Mouse (Mus musculus): ENCODE data around the gene Defb26. TPM values are rescaled to one million over a fixed set of nuclear protein-coding genes. Genes with fewer than 3 reads are reported as not detected.

Gene Defb26
- polyA plus RNA-seq, 1 experiment from 2014 or later = not detected

- Histone ChIP-seq H3K27me3 (no peaks in the 10 kb centered on the region), H3K4me1 (no peaks in the 10 kb centered on the region), H3K27ac (no peak overlapping the region), H3K4me3 (replicated peaks) (no peak overlapping the region), H3K36me3 (no peaks in the 10 kb centered on the region), H3K9me3 (replicated peaks) (no peaks in the 10 kb centered on the region), H3K9ac (no peak overlapping the region), H3K4me2 (no peak overlapping the region)
- ATAC-seq (replicated peaks; ENCODE audit: low FRiP score) = no peak
- WGBS = 79% methylated on average over 6 of the region's 6 CpGs
Measured at GRCm38 (mm10) chr2:152500863-152501229, 10.6 kb downstream of the Defb26 start.

GRCm38 (mm10) chr2:152500204-152500862, 11.2 kb downstream of the Defb26 start:
- no peak overlapping the region for H3K27ac ChIP-seq
- H3K4me2 ChIP-seq = no peak overlapping the region
- H3K9me3 ChIP-seq (replicated peaks) = no peaks in the 10 kb centered on the region
- no peaks in the 10 kb centered on the region for H3K27me3 ChIP-seq
- ATAC-seq (replicated peaks; ENCODE audit: low FRiP score) = no peak
- no peaks in the 10 kb centered on the region for H3K4me1 ChIP-seq
- H3K4me3 ChIP-seq (replicated peaks) = no peak overlapping the region
- no peak overlapping the region for H3K9ac ChIP-seq
- no peaks in the 10 kb centered on the region for H3K36me3 ChIP-seq
- whole genome bisulfite sequencing = 69% methylated on average over 7 of the region's 7 CpGs

- no peak overlapping the region for H3K4me3 ChIP-seq (replicated peaks)
- ATAC-seq (replicated peaks; ENCODE audit: low FRiP score) = no peak
- no peaks in the 10 kb centered on the region for H3K9me3 ChIP-seq (replicated peaks)
- H3K9ac ChIP-seq = no peak overlapping the region
- H3K4me2 ChIP-seq = no peak overlapping the region
- no peaks in the 10 kb centered on the region for H3K4me1 ChIP-seq
- no peaks in the 10 kb centered on the region for H3K36me3 ChIP-seq
- no peak overlapping the region for H3K27ac ChIP-seq
- WGBS = 78% methylated on average over 6 of the region's 6 CpGs
- H3K27me3 ChIP-seq = no peaks in the 10 kb centered on the region
Measured at GRCm38 (mm10) chr2:152498020-152498419, 13.5 kb downstream of the Defb26 start.

- no peak for ATAC-seq (replicated peaks; ENCODE audit: low FRiP score)
Measured at GRCm38 (mm10) chr2:152493151-152493550, 18.3 kb downstream of the Defb26 start.

GRCm38 (mm10) chr2:152490038-152490437, 21.5 kb downstream of the Defb26 start, which contains the start of gene Defb22:
Gene Defb22, minus strand, starts transcription at chr2:152490138.
- no peak for ATAC-seq (replicated peaks; ENCODE audit: low FRiP score)

More at GRCm38 (mm10) chr2:152493151-152493550, 18.3 kb downstream of the Defb26 start:
- H3K27ac ChIP-seq = no peak overlapping the region
- no peaks in the 10 kb centered on the region for H3K4me1 ChIP-seq
- no peaks in the 10 kb centered on the region for H3K9me3 ChIP-seq (replicated peaks)
- no peak overlapping the region for H3K4me2 ChIP-seq
- no peak overlapping the region for H3K4me3 ChIP-seq (replicated peaks)
- H3K9ac ChIP-seq = no peak overlapping the region
- H3K36me3 ChIP-seq = no peaks in the 10 kb centered on the region
- H3K27me3 ChIP-seq = no peaks in the 10 kb centered on the region
- 77% methylated on average over 6 of the region's 6 CpGs for WGBS

GRCm38 (mm10) chr2:152487024-152487423, 24.5 kb downstream of the Defb26 start:
- WGBS = 70% methylated on average over 2 of the region's 2 CpGs
- Histone ChIP-seq H3K27me3 (no peaks in the 10 kb centered on the region), H3K4me1 (0 out of 2 replicates have a peak, but pooled peaks cover 3% of the 10 kb centered on the region), H3K36me3 (no peaks in the 10 kb centered on the region), H3K4me3 (replicated peaks) (no peak overlapping the region), H3K9me3 (replicated peaks) (no peaks in the 10 kb centered on the region), H3K27ac (no peak overlapping the region), H3K9ac (no peak overlapping the region), H3K4me2 (no peak overlapping the region)
- ATAC-seq (replicated peaks; ENCODE audit: low FRiP score) = no peak

More at GRCm38 (mm10) chr2:152490038-152490437, 21.5 kb downstream of the Defb26 start, which contains the start of gene Defb22:
- 0 out of 2 replicates have a peak, but pooled peaks cover 3% of the 10 kb centered on the region for H3K4me1 ChIP-seq
- no peak within 1 kb of the TSS for H3K4me3 ChIP-seq (replicated peaks)
- no peak within 1 kb of the TSS for H3K9ac ChIP-seq
- H3K27me3 ChIP-seq = no peaks in the 10 kb centered on the region
- no peak within 1 kb of the TSS for H3K27ac ChIP-seq
- H3K9me3 ChIP-seq (replicated peaks) = no peaks in the 10 kb centered on the region
- no peaks in the 10 kb centered on the region for H3K36me3 ChIP-seq
- no peak within 1 kb of the TSS for H3K4me2 ChIP-seq

- no peaks in the 10 kb centered on the region for H3K36me3 ChIP-seq
- WGBS = 87% methylated on average over 7 of the region's 7 CpGs
- H3K4me2 ChIP-seq = no peak overlapping the region
- H3K27me3 ChIP-seq = no peaks in the 10 kb centered on the region
- H3K9me3 ChIP-seq (replicated peaks) = no peaks in the 10 kb centered on the region
- H3K4me3 ChIP-seq (replicated peaks) = no peak overlapping the region
- H3K27ac ChIP-seq = no peak overlapping the region
- 0 out of 2 replicates have a peak, but pooled peaks cover 3% of the 10 kb centered on the region for H3K4me1 ChIP-seq
- no peak for ATAC-seq (replicated peaks; ENCODE audit: low FRiP score)
- H3K9ac ChIP-seq = no peak overlapping the region
Measured at GRCm38 (mm10) chr2:152481726-152482125, 29.8 kb downstream of the Defb26 start.

DNA sequence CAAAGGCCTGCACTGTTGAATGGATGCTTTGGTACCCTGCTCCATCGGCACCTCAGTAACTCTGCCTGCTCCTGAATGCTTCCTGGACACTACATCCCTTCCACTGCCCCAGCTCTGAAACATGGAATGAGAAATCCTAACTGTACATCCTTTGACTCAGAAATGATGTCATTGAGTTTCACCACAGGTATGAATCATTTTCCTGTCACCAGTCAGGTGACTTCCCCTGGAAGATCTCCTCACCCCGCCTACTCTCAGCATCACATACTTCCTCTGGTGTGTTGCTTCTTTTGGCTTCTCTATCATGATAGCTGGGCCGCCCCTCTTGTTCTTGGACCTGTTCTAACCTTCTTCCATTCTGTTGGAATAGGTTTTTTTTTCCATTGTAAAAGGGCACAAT, 30.6 kb downstream of the Defb26 start:
- Histone ChIP-seq H3K27me3 (no peaks in the 10 kb centered on the region), H3K27ac (no peak overlapping the region), H3K36me3 (no peaks in the 10 kb centered on the region), H3K4me3 (replicated peaks) (no peak overlapping the region), H3K4me1 (0 out of 2 replicates have a peak, but pooled peaks cover 3% of the 10 kb centered on the region), H3K9me3 (replicated peaks) (no peaks in the 10 kb centered on the region), H3K9ac (no peak overlapping the region), H3K4me2 (no peak overlapping the region)
- ATAC-seq (replicated peaks; ENCODE audit: low FRiP score) = no peak
- 91% methylated on average over 3 of the region's 3 CpGs for WGBS

GRCm38 (mm10) chr2:152476763-152477162, 34.7 kb downstream of the Defb26 start, which contains the start of gene Defb20:
Gene Defb20, plus strand, starts transcription at chr2:152477063.
- no peaks in the 10 kb centered on the region for H3K36me3 ChIP-seq
- H3K9ac ChIP-seq = no peak within 1 kb of the TSS
- no peak within 1 kb of the TSS for H3K4me3 ChIP-seq (replicated peaks)
- whole genome bisulfite sequencing = 57% methylated on average over 2 of the region's 2 CpGs
- H3K4me2 ChIP-seq = no peak within 1 kb of the TSS
- no peak for ATAC-seq (replicated peaks; ENCODE audit: low FRiP score)
- no peaks in the 10 kb centered on the region for H3K9me3 ChIP-seq (replicated peaks)
- no peak within 1 kb of the TSS for H3K27ac ChIP-seq
- H3K27me3 ChIP-seq = no peaks in the 10 kb centered on the region
- H3K4me1 ChIP-seq = no peaks in the 10 kb centered on the region

- H3K27ac ChIP-seq = no peak overlapping the region
- no peaks in the 10 kb centered on the region for H3K36me3 ChIP-seq
- no peak overlapping the region for H3K4me3 ChIP-seq (replicated peaks)
- H3K9me3 ChIP-seq (replicated peaks) = no peaks in the 10 kb centered on the region
- no peaks in the 10 kb centered on the region; the same call in 1 of the 2 replicates for H3K27me3 ChIP-seq
- 32% methylated on average over 3 of the region's 3 CpGs for WGBS
- ATAC-seq (replicated peaks; ENCODE audit: low FRiP score) = no peak
- no peaks in the 10 kb centered on the region for H3K4me1 ChIP-seq
- no peak overlapping the region for H3K9ac ChIP-seq
- no peak overlapping the region for H3K4me2 ChIP-seq
Measured at GRCm38 (mm10) chr2:152472434-152472833, 39.1 kb downstream of the Defb26 start.

GRCm38 (mm10) chr2:152470973-152471372, 40.5 kb downstream of the Defb26 start:
- H3K36me3 ChIP-seq = no peaks in the 10 kb centered on the region
- no peak for ATAC-seq (replicated peaks; ENCODE audit: low FRiP score)
- H3K27me3 ChIP-seq = no peaks in the 10 kb centered on the region; the same call in 1 of the 2 replicates
- H3K4me2 ChIP-seq = no peak overlapping the region
- H3K9me3 ChIP-seq (replicated peaks) = no peaks in the 10 kb centered on the region
- no peaks in the 10 kb centered on the region for H3K4me1 ChIP-seq
- H3K4me3 ChIP-seq (replicated peaks) = no peak overlapping the region
- 26% methylated on average over 7 of the region's 7 CpGs for WGBS
- H3K27ac ChIP-seq = no peak overlapping the region
- no peak overlapping the region for H3K9ac ChIP-seq

- H3K4me1 ChIP-seq = no peaks in the 10 kb centered on the region
- no peaks in the 10 kb centered on the region for H3K9me3 ChIP-seq (replicated peaks)
- no peak within 1 kb of the TSS for H3K4me3 ChIP-seq (replicated peaks)
- no peaks in the 10 kb centered on the region for H3K36me3 ChIP-seq
- H3K27me3 ChIP-seq = no peaks in the 10 kb centered on the region
- H3K4me2 ChIP-seq = no peak within 1 kb of the TSS
- no peak within 1 kb of the TSS for H3K27ac ChIP-seq
- no peak for ATAC-seq (replicated peaks; ENCODE audit: low FRiP score)
- 79% methylated on average over 3 of the region's 3 CpGs for WGBS
- no peak within 1 kb of the TSS for H3K9ac ChIP-seq
Measured at GRCm38 (mm10) chr2:152464570-152465150, 46.8 kb downstream of the Defb26 start, which contains the start of gene Defb23. Gene Defb23, minus strand, starts transcription at chr2:152464620.

All from kidney, embryonic 15.5 days (tissue).